Mouse (Mus musculus): ENCODE measurements around the gene Clmn.

Clmn gene

GRCm38 (mm10) chr12:104864439-104865165, at the start of gene Clmn:
Gene Clmn, minus strand, starts transcription at chr12:104865076.
- DNase-seq (ENCODE audit: low spot score), result no peak

- no peak for DNase-seq (ENCODE audit: low spot score)
Observed at GRCm38 (mm10) chr12:104912990-104913389, 48.1 kb upstream of the Clmn start.

GRCm38 (mm10) chr12:104912281-104912933, 47.5 kb upstream of the Clmn start:
- DNase-seq (ENCODE audit: low spot score), result no peak

- DNase-seq (ENCODE audit: low spot score), result no peak
Observed at GRCm38 (mm10) chr12:104909750-104910149, 44.9 kb upstream of the Clmn start.

GRCm38 (mm10) chr12:104908986-104909385, 44.1 kb upstream of the Clmn start:
- DNase-seq (ENCODE audit: low spot score), result no peak

GRCm38 (mm10) chr12:104908024-104908781, 43.3 kb upstream of the Clmn start:
- no peak for DNase-seq (ENCODE audit: low spot score)

- no peak for DNase-seq (ENCODE audit: low spot score)
Observed at GRCm38 (mm10) chr12:104907133-104907532, 42.3 kb upstream of the Clmn start.

- DNase-seq (ENCODE audit: low spot score), result no peak
Observed at GRCm38 (mm10) chr12:104904138-104904537, 39.3 kb upstream of the Clmn start.

GRCm38 (mm10) chr12:104902392-104903053, 37.6 kb upstream of the Clmn start:
- DNase-seq (ENCODE audit: low spot score), result no peak

- DNase-seq (ENCODE audit: low spot score), result no peak
Observed at GRCm38 (mm10) chr12:104901320-104901719, 36.4 kb upstream of the Clmn start.

- DNase-seq (ENCODE audit: low spot score), result no peak
Observed at GRCm38 (mm10) chr12:104899835-104900234, 35.0 kb upstream of the Clmn start.

- DNase-seq (ENCODE audit: low spot score), result no peak
Observed at GRCm38 (mm10) chr12:104899161-104899560, 34.3 kb upstream of the Clmn start.

GRCm38 (mm10) chr12:104898718-104899117, 33.8 kb upstream of the Clmn start:
- DNase-seq (ENCODE audit: low spot score), result no peak

- no peak for DNase-seq (ENCODE audit: low spot score)
Observed at GRCm38 (mm10) chr12:104897051-104897618, 32.3 kb upstream of the Clmn start.

- DNase-seq (ENCODE audit: low spot score), result no peak
Observed at GRCm38 (mm10) chr12:104896640-104897039, 31.8 kb upstream of the Clmn start.

- DNase-seq (ENCODE audit: low spot score), result no peak
Observed at GRCm38 (mm10) chr12:104892245-104892644, 27.4 kb upstream of the Clmn start.

GRCm38 (mm10) chr12:104890066-104890465, 25.2 kb upstream of the Clmn start:
- DNase-seq (ENCODE audit: low spot score), result no peak

- no peak for DNase-seq (ENCODE audit: low spot score)
Observed at GRCm38 (mm10) chr12:104886104-104886503, 21.2 kb upstream of the Clmn start.

- no peak for DNase-seq (ENCODE audit: low spot score)
Observed at GRCm38 (mm10) chr12:104882533-104882932, 17.7 kb upstream of the Clmn start.

- DNase-seq (ENCODE audit: low spot score), result no peak
Observed at GRCm38 (mm10) chr12:104882061-104882460, 17.2 kb upstream of the Clmn start.

GRCm38 (mm10) chr12:104881518-104882060, 16.7 kb upstream of the Clmn start:
- DNase-seq (ENCODE audit: low spot score), result no peak

GRCm38 (mm10) chr12:104880367-104880766, 15.5 kb upstream of the Clmn start:
- DNase-seq (ENCODE audit: low spot score), result no peak
